Mouse (Mus musculus): ENCODE results near the gene Icam4.
"Not testable (repeated sequence)": the region's sequence is repeated elsewhere in the genome, so short reads cannot be mapped to it uniquely, and the experiment has no call there.

Icam4 gene

GRCm38 (mm10) chr9:21034481-21035085 lies 5.4 kb downstream of the Icam4 start:
- Histone ChIP-seq H3K4me1 (replicated peaks; ENCODE audit: low read depth, low read length) (peaks cover 86% of the 10 kb centered on the region), H3K36me3 (ENCODE audit: insufficient read depth, low read length) (no peaks in the 10 kb centered on the region), H3K4me3 (replicated peaks; ENCODE audit: low read length) (peak overlapping the region; percentile 72), H3K27me3 (ENCODE audit: insufficient read depth, low read length) (peaks cover 76% of the 10 kb centered on the region), H3K9me3 (ENCODE audit: low read length) (no peaks in the 10 kb centered on the region)
- TF ChIP-seq NANOG (IDR thresholded peaks at IDR 0.05; ENCODE audit: borderline replicate concordance, low read length) (no peak), POU5F1 (IDR thresholded peaks at IDR 0.05; ENCODE audit: borderline replicate concordance, low read length) (no peak), CTCF (conservative IDR thresholded peaks at IDR 0.05; ENCODE audit: low read length) (no peak)

GRCm38 (mm10) chr9:21035586-21035985 lies 6.4 kb downstream of the Icam4 start:
- H3K36me3 ChIP-seq (ENCODE audit: insufficient read depth, low read length) = no peaks in the 10 kb centered on the region
- peak overlapping the region; percentile 72 for H3K4me3 ChIP-seq (replicated peaks; ENCODE audit: low read length)
- H3K4me1 ChIP-seq (replicated peaks; ENCODE audit: low read depth, low read length) = peaks cover 76% of the 10 kb centered on the region
- H3K9me3 ChIP-seq (ENCODE audit: low read length) = no peaks in the 10 kb centered on the region
- H3K27me3 ChIP-seq (ENCODE audit: insufficient read depth, low read length) = peaks cover 86% of the 10 kb centered on the region
- TF ChIP-seq POU5F1 (IDR thresholded peaks at IDR 0.05; ENCODE audit: borderline replicate concordance, low read length) (no peak), CTCF (conservative IDR thresholded peaks at IDR 0.05; ENCODE audit: low read length) (no peak), NANOG (IDR thresholded peaks at IDR 0.05; ENCODE audit: borderline replicate concordance, low read length) (no peak)

GRCm38 (mm10) chr9:21036161-21036560 lies 7.0 kb downstream of the Icam4 start:
- Histone ChIP-seq H3K4me3 (replicated peaks; ENCODE audit: low read length) (peak overlapping the region; percentile 72), H3K4me1 (replicated peaks; ENCODE audit: low read depth, low read length) (peaks cover 72% of the 10 kb centered on the region), H3K9me3 (ENCODE audit: low read length) (no peaks in the 10 kb centered on the region), H3K27me3 (ENCODE audit: insufficient read depth, low read length) (peaks cover 87% of the 10 kb centered on the region), H3K36me3 (ENCODE audit: insufficient read depth, low read length) (no peaks in the 10 kb centered on the region)
- TF ChIP-seq CTCF (conservative IDR thresholded peaks at IDR 0.05; ENCODE audit: low read length) (no peak), NANOG (IDR thresholded peaks at IDR 0.05; ENCODE audit: borderline replicate concordance, low read length) (no peak), POU5F1 (IDR thresholded peaks at IDR 0.05; ENCODE audit: borderline replicate concordance, low read length) (no peak)

- Histone ChIP-seq H3K36me3 (ENCODE audit: insufficient read depth, low read length) (no peaks in the 10 kb centered on the region), H3K4me1 (replicated peaks; ENCODE audit: low read depth, low read length) (peaks cover 72% of the 10 kb centered on the region), H3K4me3 (replicated peaks; ENCODE audit: low read length) (peak overlapping the region; percentile 72), H3K27me3 (ENCODE audit: insufficient read depth, low read length) (peaks cover 87% of the 10 kb centered on the region), H3K9me3 (ENCODE audit: low read length) (no peaks in the 10 kb centered on the region)
- no peak for TF ChIP-seq POU5F1 (IDR thresholded peaks at IDR 0.05; ENCODE audit: borderline replicate concordance, low read length)
These were observed 7.5 kb downstream of the Icam4 start for GRCm38 (mm10) chr9:21036666-21037065.

GRCm38 (mm10) chr9:21037481-21037891 lies 8.3 kb downstream of the Icam4 start:
- H3K4me1 ChIP-seq (replicated peaks; ENCODE audit: low read depth, low read length) = peaks cover 68% of the 10 kb centered on the region
- H3K36me3 ChIP-seq (ENCODE audit: insufficient read depth, low read length) = no peaks in the 10 kb centered on the region
- H3K4me3 ChIP-seq (replicated peaks; ENCODE audit: low read length) = peak overlapping the region; percentile 72
- peaks cover 79% of the 10 kb centered on the region for H3K27me3 ChIP-seq (ENCODE audit: insufficient read depth, low read length)
- no peaks in the 10 kb centered on the region for H3K9me3 ChIP-seq (ENCODE audit: low read length)
- no peak for TF ChIP-seq NANOG (IDR thresholded peaks at IDR 0.05; ENCODE audit: borderline replicate concordance, low read length)
- TF ChIP-seq POU5F1 (IDR thresholded peaks at IDR 0.05; ENCODE audit: borderline replicate concordance, low read length) = no peak
- TF ChIP-seq CTCF (conservative IDR thresholded peaks at IDR 0.05; ENCODE audit: low read length) = no peak

GRCm38 (mm10) chr9:21039779-21040178 lies 10.6 kb downstream of the Icam4 start:
- TF ChIP-seq CTCF (conservative IDR thresholded peaks at IDR 0.05; ENCODE audit: low read length) (no peak), NANOG (IDR thresholded peaks at IDR 0.05; ENCODE audit: borderline replicate concordance, low read length) (no peak), POU5F1 (IDR thresholded peaks at IDR 0.05; ENCODE audit: borderline replicate concordance, low read length) (no peak)
- Histone ChIP-seq H3K4me3 (replicated peaks; ENCODE audit: low read length) (no peak overlapping the region), H3K36me3 (ENCODE audit: insufficient read depth, low read length) (no peaks in the 10 kb centered on the region), H3K9me3 (ENCODE audit: low read length) (no peaks in the 10 kb centered on the region), H3K4me1 (replicated peaks; ENCODE audit: low read depth, low read length) (peaks cover 48% of the 10 kb centered on the region), H3K27me3 (ENCODE audit: insufficient read depth, low read length) (peaks cover 59% of the 10 kb centered on the region)

GRCm38 (mm10) chr9:21041308-21041707 lies 12.1 kb downstream of the Icam4 start:
- TF ChIP-seq NANOG (IDR thresholded peaks at IDR 0.05; ENCODE audit: borderline replicate concordance, low read length) = no peak
- Histone ChIP-seq H3K9me3 (ENCODE audit: low read length) (no peaks in the 10 kb centered on the region), H3K4me1 (replicated peaks; ENCODE audit: low read depth, low read length) (peaks cover 37% of the 10 kb centered on the region)

GRCm38 (mm10) chr9:21043563-21043962 lies 14.4 kb downstream of the Icam4 start:
- Histone ChIP-seq H3K27me3 (ENCODE audit: insufficient read depth, low read length) (peaks cover 23% of the 10 kb centered on the region), H3K4me3 (replicated peaks; ENCODE audit: low read length) (no peak overlapping the region), H3K4me1 (replicated peaks; ENCODE audit: low read depth, low read length) (peaks cover 16% of the 10 kb centered on the region; the same call in 1 of the 2 replicates), H3K9me3 (ENCODE audit: low read length) (no peaks in the 10 kb centered on the region), H3K36me3 (ENCODE audit: insufficient read depth, low read length) (no peaks in the 10 kb centered on the region)
- no peak for TF ChIP-seq CTCF (conservative IDR thresholded peaks at IDR 0.05; ENCODE audit: low read length)
- TF ChIP-seq POU5F1 (IDR thresholded peaks at IDR 0.05; ENCODE audit: borderline replicate concordance, low read length) = no peak
- no peak for TF ChIP-seq NANOG (IDR thresholded peaks at IDR 0.05; ENCODE audit: borderline replicate concordance, low read length)

More at GRCm38 (mm10) chr9:21041308-21041707, 12.1 kb downstream of the Icam4 start:
- Histone ChIP-seq H3K27me3 (ENCODE audit: insufficient read depth, low read length) (peaks cover 44% of the 10 kb centered on the region), H3K4me3 (replicated peaks; ENCODE audit: low read length) (no peak overlapping the region), H3K36me3 (ENCODE audit: insufficient read depth, low read length) (no peaks in the 10 kb centered on the region)

- not testable (repeated sequence) for H3K4me3 ChIP-seq (replicated peaks; ENCODE audit: low read length); H3K9me3 ChIP-seq (ENCODE audit: low read length); H3K36me3 ChIP-seq (ENCODE audit: insufficient read depth, low read length)
- peaks cover 13% of the 10 kb centered on the region; the same call in 1 of the 2 replicates for H3K4me1 ChIP-seq (replicated peaks; ENCODE audit: low read depth, low read length)
- H3K27me3 ChIP-seq (ENCODE audit: insufficient read depth, low read length) = peaks cover 11% of the 10 kb centered on the region
These were observed 15.6 kb downstream of the Icam4 start for GRCm38 (mm10) chr9:21044785-21045184.

All from E14TG2a.4 (cell line).